Mouse (Mus musculus): ENCODE results near the gene Pi4k2a.

DNA sequence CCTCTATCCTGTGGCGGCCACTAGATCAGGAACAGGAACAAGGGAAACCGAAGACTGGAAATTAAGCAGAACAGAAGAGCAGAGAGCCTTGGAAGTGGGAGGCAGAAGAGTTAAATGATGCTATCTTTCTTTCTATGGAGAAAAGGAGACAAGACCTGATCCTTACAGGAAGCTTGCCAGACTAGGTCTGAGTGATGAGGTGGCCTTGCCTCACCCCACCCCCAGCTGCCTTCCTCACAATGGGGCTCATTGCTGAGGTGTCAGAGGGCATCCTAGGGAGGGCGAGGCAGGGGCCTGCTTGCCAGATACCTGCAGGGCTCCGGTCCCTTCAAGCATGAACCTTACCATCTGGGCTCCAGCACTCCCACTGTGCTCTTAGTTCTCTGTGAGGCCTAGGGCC, 38.3 kb upstream of the Pi4k2a start, which contains the start of gene 4933411K16Rik:
- TF ChIP-seq CTCF (IDR thresholded peaks at IDR 0.05; ENCODE audit: control insufficient read depth, insufficient read depth, insufficient read length) (no peak), FOSL1 (IDR thresholded peaks at IDR 0.05; ENCODE audit: insufficient read depth, low read length, poor library complexity, severe bottlenecking) (no peak), MAX (IDR thresholded peaks at IDR 0.05) (no peak), MYOG (IDR thresholded peaks at IDR 0.05; ENCODE audit: control insufficient read depth, extremely low read depth, insufficient read length) (no peak)
